Mouse (Mus musculus): ENCODE results near the gene Plxdc1. TPM values are rescaled to one million over a fixed set of nuclear protein-coding genes. Genes with fewer than 3 reads are reported as not detected.

Plxdc1 gene
- total and polyA plus RNA-seq, 2 experiments from 2014 or later, result 1.5 to 3.5 TPM

DNA sequence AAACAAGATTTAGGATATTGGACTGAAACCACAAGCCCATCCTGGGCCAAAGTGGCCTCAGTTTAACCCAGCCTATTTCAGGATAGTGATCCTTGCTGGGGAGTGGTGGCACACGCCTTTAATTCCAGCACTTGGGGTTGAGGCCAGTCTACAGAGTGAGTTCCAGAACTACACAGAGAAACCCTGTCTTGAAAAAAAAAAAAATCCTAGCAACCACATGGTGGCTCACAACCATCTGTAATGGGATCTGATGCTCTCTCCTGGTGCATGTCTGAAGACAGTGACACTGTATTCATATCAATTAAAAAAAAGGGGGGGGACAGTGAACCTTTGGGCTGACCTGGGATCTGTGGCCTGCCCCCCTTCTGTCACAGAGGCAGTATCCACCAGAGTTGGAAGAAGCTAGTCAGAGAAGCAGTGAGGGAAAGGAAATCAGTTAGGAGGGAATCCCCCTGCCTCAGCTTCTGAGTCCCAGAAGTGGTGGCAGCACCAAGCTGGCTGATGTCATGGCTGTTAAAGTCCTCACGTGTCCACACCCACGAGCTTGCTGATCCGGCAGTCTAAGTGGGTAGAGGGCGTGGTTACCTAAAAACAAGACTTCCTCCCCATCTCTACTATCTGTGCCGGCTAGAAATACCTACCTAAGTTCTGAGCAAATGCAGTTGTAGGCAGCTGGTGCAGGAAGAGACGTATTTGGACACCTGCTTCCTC lies 12.8 kb upstream of the Plxdc1 start:
- 59% methylated on average over 7 of the region's 7 CpGs for WGBS
- ATAC-seq, result no peak
- Histone ChIP-seq H3K4me2 (ENCODE audit: low read depth) (no peak overlapping the region), H3K27me3 (ENCODE audit: insufficient read depth, low read length) (no peaks in the 10 kb centered on the region), H3K9ac (no peak overlapping the region), H3K4me3 (ENCODE audit: low read depth, low read length) (no peak overlapping the region), H3K27ac (ENCODE audit: low read depth, low read length) (no peak overlapping the region), H3K4me1 (ENCODE audit: insufficient read depth) (peaks cover 12% of the 10 kb centered on the region; the same call in 1 of the 2 replicates), H3K9me3 (ENCODE audit: low read length) (no peaks in the 10 kb centered on the region), H3K36me3 (ENCODE audit: insufficient read depth) (peaks cover 20% of the 10 kb centered on the region)
- TF ChIP-seq CTCF (IDR thresholded peaks at IDR 0.05; ENCODE audit: low read depth), result peak; percentile 21; the same call in 1 of the 2 replicates
- no peak for DNase-seq

DNA sequence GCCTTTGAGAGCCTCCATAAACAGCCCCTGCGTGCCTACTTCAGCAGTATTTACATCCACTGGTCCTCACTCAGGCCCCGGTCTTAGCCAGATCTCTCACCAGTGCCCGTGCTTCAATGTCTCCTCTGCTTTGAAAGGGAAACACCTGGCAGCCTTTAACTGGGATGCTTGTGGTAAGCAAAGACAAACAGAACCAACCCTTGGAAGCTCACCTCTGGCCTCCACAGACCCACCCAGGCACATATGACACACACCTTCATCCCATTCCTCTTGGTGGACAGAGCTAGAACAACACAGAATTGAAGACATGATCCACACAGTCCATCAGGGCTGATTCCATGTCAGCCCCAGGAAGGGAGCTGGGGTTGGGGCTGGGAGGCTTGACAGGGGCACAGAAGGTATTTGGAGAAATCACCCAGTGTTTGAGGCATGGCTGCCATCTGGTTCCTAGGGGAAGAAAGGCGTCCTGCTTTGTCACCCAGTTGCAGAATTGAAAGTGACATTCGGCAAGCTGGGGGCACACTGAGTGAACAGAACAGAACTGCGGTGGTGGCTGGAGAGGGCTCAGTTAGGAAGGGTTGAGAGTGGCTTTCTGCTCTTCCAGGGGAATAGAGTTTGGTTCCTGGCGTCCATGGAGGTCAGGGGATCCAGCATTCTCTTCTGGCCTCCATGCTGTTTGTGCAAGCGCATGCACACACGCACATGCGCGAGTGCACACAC lies 12.0 kb upstream of the Plxdc1 start:
- TF ChIP-seq CTCF (IDR thresholded peaks at IDR 0.05; ENCODE audit: low read depth), result no peak
- no peak for ATAC-seq
- no peak overlapping the region for H3K4me3 ChIP-seq (ENCODE audit: low read depth, low read length)
- no peak overlapping the region for H3K4me2 ChIP-seq (ENCODE audit: low read depth)
- peaks cover 15% of the 10 kb centered on the region for H3K36me3 ChIP-seq (ENCODE audit: insufficient read depth)
- peaks cover 12% of the 10 kb centered on the region; the same call in 1 of the 2 replicates for H3K4me1 ChIP-seq (ENCODE audit: insufficient read depth)
- WGBS, result 79% methylated on average over 11 of the region's 11 CpGs
- H3K27ac ChIP-seq (ENCODE audit: low read depth, low read length), result no peak overlapping the region
- no peaks in the 10 kb centered on the region for H3K9me3 ChIP-seq (ENCODE audit: low read length)
- H3K27me3 ChIP-seq (ENCODE audit: insufficient read depth, low read length), result no peaks in the 10 kb centered on the region
- no peak for DNase-seq
- no peak overlapping the region for H3K9ac ChIP-seq

GRCm38 (mm10) chr11:97997387-97997960 lies 11.2 kb upstream of the Plxdc1 start:
- H3K4me3 ChIP-seq (ENCODE audit: low read depth, low read length), result no peak overlapping the region
- ATAC-seq (no peak), DNase-seq (no peak)
- H3K36me3 ChIP-seq (ENCODE audit: insufficient read depth), result peaks cover 9% of the 10 kb centered on the region; the same call in 1 of the 2 replicates
- no peak overlapping the region for H3K27ac ChIP-seq (ENCODE audit: low read depth, low read length)
- WGBS, result 67% methylated on average over 8 of the region's 8 CpGs
- H3K27me3 ChIP-seq (ENCODE audit: insufficient read depth, low read length), result no peaks in the 10 kb centered on the region
- no peak overlapping the region for H3K4me2 ChIP-seq (ENCODE audit: low read depth)
- no peaks in the 10 kb centered on the region for H3K9me3 ChIP-seq (ENCODE audit: low read length)
- H3K4me1 ChIP-seq (ENCODE audit: insufficient read depth), result peaks cover 12% of the 10 kb centered on the region; the same call in 1 of the 2 replicates
- TF ChIP-seq CTCF (IDR thresholded peaks at IDR 0.05; ENCODE audit: low read depth), result no peak
- no peak overlapping the region for H3K9ac ChIP-seq

GRCm38 (mm10) chr11:97996691-97997090 lies 10.4 kb upstream of the Plxdc1 start:
- DNase-seq, result no peak
- H3K9ac ChIP-seq, result no peak overlapping the region
- 62% methylated on average over 1 of the region's 1 CpGs for WGBS

GRCm38 (mm10) chr11:97995564-97996288 lies 9.5 kb upstream of the Plxdc1 start, which contains the start of gene Arl5c:
Arl5c (minus strand) TSS chr11:97996181.
- Histone ChIP-seq H3K36me3 (ENCODE audit: insufficient read depth) (no peaks in the 10 kb centered on the region), H3K4me1 (ENCODE audit: insufficient read depth) (peaks cover 12% of the 10 kb centered on the region; the same call in 1 of the 2 replicates), H3K9ac (peak within 1 kb of the TSS; percentile 48), H3K9me3 (ENCODE audit: low read length) (no peaks in the 10 kb centered on the region), H3K4me3 (ENCODE audit: low read depth, low read length) (peak within 1 kb of the TSS; percentile 43), H3K4me2 (ENCODE audit: low read depth) (peak within 1 kb of the TSS; percentile 90), H3K27me3 (ENCODE audit: insufficient read depth, low read length) (no peaks in the 10 kb centered on the region), H3K27ac (ENCODE audit: low read depth, low read length) (0 out of 2 replicates have a peak within 1 kb of the TSS, but pooled peaks have one; percentile 21)
- ATAC-seq (peak; percentile 38), DNase-seq (peak; percentile 56)
- TF ChIP-seq CTCF (IDR thresholded peaks at IDR 0.05; ENCODE audit: low read depth), result peak; percentile 59
- 2% methylated on average over 25 of the region's 26 CpGs for WGBS

More at GRCm38 (mm10) chr11:97996691-97997090, 10.4 kb upstream of the Plxdc1 start:
- no peak for TF ChIP-seq CTCF (IDR thresholded peaks at IDR 0.05; ENCODE audit: low read depth)
- no peak for ATAC-seq
- no peak overlapping the region for H3K4me3 ChIP-seq (ENCODE audit: low read depth, low read length)
- no peak overlapping the region for H3K4me2 ChIP-seq (ENCODE audit: low read depth)
- no peak overlapping the region for H3K27ac ChIP-seq (ENCODE audit: low read depth, low read length)
- no peaks in the 10 kb centered on the region for H3K9me3 ChIP-seq (ENCODE audit: low read length)
- no peaks in the 10 kb centered on the region for H3K27me3 ChIP-seq (ENCODE audit: insufficient read depth, low read length)
- H3K36me3 ChIP-seq (ENCODE audit: insufficient read depth), result peaks cover 5% of the 10 kb centered on the region; the same call in 1 of the 2 replicates
- peaks cover 12% of the 10 kb centered on the region; the same call in 1 of the 2 replicates for H3K4me1 ChIP-seq (ENCODE audit: insufficient read depth)

GRCm38 (mm10) chr11:97994539-97995100 lies 8.4 kb upstream of the Plxdc1 start:
- H3K9ac ChIP-seq, result peak overlapping the region; percentile 48
- no peak overlapping the region for H3K27ac ChIP-seq (ENCODE audit: low read depth, low read length)
- DNase-seq (peak; percentile 68), ATAC-seq (peak; percentile 68)
- peak; percentile 75 for TF ChIP-seq CTCF (IDR thresholded peaks at IDR 0.05; ENCODE audit: low read depth)
- no peaks in the 10 kb centered on the region for H3K36me3 ChIP-seq (ENCODE audit: insufficient read depth)
- peak overlapping the region; percentile 43 for H3K4me3 ChIP-seq (ENCODE audit: low read depth, low read length)
- 7% methylated on average over 13 of the region's 13 CpGs for WGBS
- H3K4me2 ChIP-seq (ENCODE audit: low read depth), result peak overlapping the region; percentile 90
- H3K27me3 ChIP-seq (ENCODE audit: insufficient read depth, low read length), result no peaks in the 10 kb centered on the region
- H3K9me3 ChIP-seq (ENCODE audit: low read length), result no peaks in the 10 kb centered on the region
- peaks cover 19% of the 10 kb centered on the region for H3K4me1 ChIP-seq (ENCODE audit: insufficient read depth)
